ENCODE assay signal across 8 mouse cellular contexts in the genomic region with DNA sequence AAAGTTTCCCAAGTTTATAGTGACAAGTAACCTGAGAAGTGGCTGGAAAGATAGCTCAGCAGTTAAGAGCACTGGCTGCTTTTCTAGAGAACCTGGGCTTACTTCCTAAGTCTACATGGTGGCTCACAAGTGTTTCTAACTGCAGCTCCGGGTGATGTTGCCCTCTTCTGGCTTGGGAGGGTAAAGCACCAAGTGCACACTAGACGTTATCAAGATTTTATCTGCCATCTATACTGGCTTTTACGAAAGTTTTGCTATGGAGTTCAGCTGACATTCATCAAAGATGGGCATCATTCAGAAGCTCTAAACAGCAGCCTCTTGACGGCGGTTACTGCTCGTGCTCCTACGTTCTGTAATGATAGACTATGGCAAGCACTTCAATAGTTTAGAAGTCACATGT. TPM values are rescaled to one million over a fixed set of nuclear protein-coding genes. Genes with fewer than 3 reads are reported as not detected.
DNase-seq lines count a peak whose midpoint lies in the region; ATAC-seq and TF ChIP-seq lines count a peak whose summit lies in the region.

No protein-coding gene starts in this region.

- no peaks in the 10 kb centered on the region for H3K27me3 ChIP-seq in forebrain, embryonic 12.5 days
- H3K27me3 ChIP-seq in lung, embryonic 14.5 days (ENCODE audit: insufficient read depth, low read length): no peaks in the 10 kb centered on the region

- 0 out of 2 replicates have a peak overlapping the region, but pooled peaks have one; percentile 31 for H3K27ac ChIP-seq in forebrain, embryonic 12.5 days
- no peak overlapping the region for H3K27ac ChIP-seq in lung, embryonic 14.5 days (ENCODE audit: low read depth)

- DNase-seq in MN1 (ENCODE audit: low spot score): peak; percentile 71
- DNase-seq in c-Kit-negative CD71-positive TER-119-positive erythroid progenitor cells, embryonic 14.5 days (ENCODE audit: low read depth, low spot score): peak; percentile 48
- DNase-seq in heart, postnatal 4 days: peak; percentile 76
- peak; percentile 28 to 70 for DNase-seq in layer of hippocampus, adult 8-10 months (ENCODE audit: low spot score in 2 of 2)
- DNase-seq in lung, embryonic 14.5 days: peak; percentile 88
- DNase-seq in retina, postnatal 7 days (ENCODE audit: low read depth, low spot score): peak; percentile 33
- DNase-seq in thymus, postnatal 36 days: peak; percentile 79 to 80

- peaks cover 11% of the 10 kb centered on the region for H3K4me1 ChIP-seq in forebrain, embryonic 12.5 days
- H3K4me1 ChIP-seq in lung, embryonic 14.5 days (ENCODE audit: insufficient read depth): no peaks in the 10 kb centered on the region

- TF ChIP-seq CTCF in lung, embryonic 14.5 days (IDR thresholded peaks at IDR 0.05; ENCODE audit: low read depth): peak; percentile 82

- peaks cover 24% of the 10 kb centered on the region for H3K36me3 ChIP-seq in forebrain, embryonic 12.5 days (replicated peaks)
- H3K36me3 ChIP-seq in lung, embryonic 14.5 days (ENCODE audit: insufficient read depth): peaks cover 31% of the 10 kb centered on the region

- no peak overlapping the region for H3K9ac ChIP-seq in forebrain, embryonic 12.5 days
- H3K9ac ChIP-seq in lung, embryonic 14.5 days: no peak overlapping the region

- H3K4me3 ChIP-seq in forebrain, embryonic 12.5 days (replicated peaks): no peak overlapping the region
- no peak overlapping the region for H3K4me3 ChIP-seq in lung, embryonic 14.5 days (ENCODE audit: low read depth, low read length)

- WGBS in forebrain, embryonic 12.5 days: 21% methylated on average over 7 of the region's 7 CpGs
- 10% methylated on average over 7 of the region's 7 CpGs for WGBS in lung, embryonic 14.5 days

- no peak overlapping the region for H3K4me2 ChIP-seq in forebrain, embryonic 12.5 days
- H3K4me2 ChIP-seq in lung, embryonic 14.5 days: no peak overlapping the region

- ATAC-seq in forebrain, embryonic 12.5 days (ENCODE audit: low FRiP score): peak; percentile 27; the same call in 1 of the 2 replicates
- ATAC-seq in lung, embryonic 14.5 days (ENCODE audit: insufficient read depth): peak; percentile 41

- H3K9me3 ChIP-seq in forebrain, embryonic 12.5 days: no peaks in the 10 kb centered on the region
- H3K9me3 ChIP-seq in lung, embryonic 14.5 days (ENCODE audit: low read depth, low read length): no peaks in the 10 kb centered on the region

RNA-seq across cellular contexts. Expression of gene 2210016F16Rik, which starts 2.9 kb away (rescaled TPM):
- polyA plus RNA-seq in forebrain, embryonic 12.5 days (2016; fragmentation: Nextera tagmentation; extraction: Ambion mirVana): 25.3 and 28.4 TPM in 2 replicates
- 10 to 100 TPM; 18.6 to 18.7 TPM for total RNA-seq in heart, postnatal 4 days (2021)
- total RNA-seq in layer of hippocampus, adult 8-10 months (2022): 1 to 10 TPM; 6.8 to 9.5 (median 7.6) TPM
- polyA plus RNA-seq in lung, embryonic 14.5 days (2014; fragmentation: Nextera tagmentation; extraction: Ambion mirVana): 34.0 and 34.2 TPM in 2 replicates

RNA-seq across cellular contexts. Expression of gene Rmi1, which starts 14.1 kb away (rescaled TPM):
- 32.3 and 36.1 TPM in 2 replicates for polyA plus RNA-seq in forebrain, embryonic 12.5 days (2016; fragmentation: Nextera tagmentation; extraction: Ambion mirVana)
- 10 to 100 TPM; 12.0 to 14.1 TPM for total RNA-seq in heart, postnatal 4 days (2021)
- total RNA-seq in layer of hippocampus, adult 8-10 months (2022): 10 to 100 TPM; 17.0 to 20.7 (median 18.1) TPM
- 25.7 and 28.8 TPM in 2 replicates for polyA plus RNA-seq in lung, embryonic 14.5 days (2014; fragmentation: Nextera tagmentation; extraction: Ambion mirVana)

RNA-seq across cellular contexts. Expression of gene Hnrnpk, which starts 15.2 kb away (rescaled TPM):
- polyA plus RNA-seq in forebrain, embryonic 12.5 days (2016; fragmentation: Nextera tagmentation; extraction: Ambion mirVana): 2,341 and 2,520 TPM in 2 replicates
- 100 to 1,000 TPM; 898 to 905 TPM for total RNA-seq in heart, postnatal 4 days (2021)
- 100 to 1,000 TPM; 676 to 762 (median 708) TPM for total RNA-seq in layer of hippocampus, adult 8-10 months (2022)
- polyA plus RNA-seq in lung, embryonic 14.5 days (2014; fragmentation: Nextera tagmentation; extraction: Ambion mirVana): 1,795 and 1,797 TPM in 2 replicates

RNA-seq across cellular contexts. Expression of gene Kif27, which starts 29.0 kb away (rescaled TPM):
- polyA plus RNA-seq in forebrain, embryonic 12.5 days (2016; fragmentation: Nextera tagmentation; extraction: Ambion mirVana): 1.7 TPM in 2 replicates
- under 1 TPM; 0.34 to 0.79 TPM for total RNA-seq in heart, postnatal 4 days (2021)
- 1 to 10 TPM; 2.9 to 4.5 (median 4.1) TPM for total RNA-seq in layer of hippocampus, adult 8-10 months (2022)
- polyA plus RNA-seq in lung, embryonic 14.5 days (2014; fragmentation: Nextera tagmentation; extraction: Ambion mirVana): 0.61 and 0.82 TPM in 2 replicates

Comparison
In these comparisons a context has a peak if more than half of its experiments do, and no peak if none do; other contexts are left out.
1. DNase-seq: peak in every context shown above with its lines; median percentile 88 in lung, embryonic 14.5 days; 80 in thymus, postnatal 36 days; 76 in heart, postnatal 4 days; 71 in MN1; 49 in layer of hippocampus, adult 8-10 months; 48 in c-Kit-negative CD71-positive TER-119-positive erythroid progenitor cells, embryonic 14.5 days; 33 in retina, postnatal 7 days.